ENCODE assay signal across 11 mouse cellular contexts in genomic region chr11:5009354-5010074, GRCm38 (mm10). TPM values are rescaled to one million over a fixed set of nuclear protein-coding genes. Genes with fewer than 3 reads are reported as not detected.
A peak's percentile ranks its signal among the peaks of the same experiment; 100 is the strongest.
DNase-seq lines count a peak whose midpoint lies in the region; ATAC-seq and TF ChIP-seq lines count a peak whose summit lies in the region.
"Had no signal": no experiment of that assay in that cellular context is flagged by ENCODE, and none has a peak within 500 bp of the region (broad histone marks: within the 10 kb centered on the region; RNA-seq: fewer than 3 reads in every experiment).

No protein-coding gene starts in this region.

- H3K4me1 ChIP-seq in lung, embryonic 14.5 days (ENCODE audit: insufficient read depth): no peaks in the 10 kb centered on the region
- peaks cover 6% of the 10 kb centered on the region; the same call in 1 of the 2 replicates for H3K4me1 ChIP-seq in bone marrow, adult 2 months (ENCODE audit: control insufficient read depth, insufficient read depth, low read length)
- H3K4me1 ChIP-seq in thymus, adult 2 months (replicated peaks; ENCODE audit: control insufficient read depth, insufficient read depth, low read length): no peaks in the 10 kb centered on the region; the same call in 1 of the 2 replicates
- H3K4me1 ChIP-seq: midbrain, embryonic 10.5 days had no signal

- H3K79me2 ChIP-seq in myocyte (ENCODE audit: control insufficient read depth, insufficient read depth): no peaks in the 10 kb centered on the region

- H3K9me3 ChIP-seq in lung, embryonic 14.5 days (ENCODE audit: low read depth, low read length): no peaks in the 10 kb centered on the region
- H3K9me3 ChIP-seq: midbrain, embryonic 10.5 days had no signal

- DNase-seq in lung, embryonic 14.5 days: no peak
- no peak for DNase-seq in lung, postnatal 36 days
- DNase-seq in cerebellum, postnatal 14 days: no peak
- DNase-seq in thymus, adult 2 months: no peak
- DNase-seq: heart, postnatal 36 days; thymus, postnatal 4 days had no signal

- ATAC-seq in lung, embryonic 14.5 days (ENCODE audit: insufficient read depth): no peak
- peak; percentile 81 for ATAC-seq in erythroid progenitor cell, adult 5-6 weeks (replicated peaks; ENCODE audit: low FRiP score, poor library complexity, severe bottlenecking)
- ATAC-seq: Patski had no signal

- H3K36me3 ChIP-seq in lung, embryonic 14.5 days (ENCODE audit: insufficient read depth): peaks cover 24% of the 10 kb centered on the region
- no peaks in the 10 kb centered on the region for H3K36me3 ChIP-seq in myocyte (ENCODE audit: control insufficient read depth, insufficient read depth)
- peaks cover 42% of the 10 kb centered on the region for H3K36me3 ChIP-seq in thymus, adult 2 months (ENCODE audit: control insufficient read depth, insufficient read depth, low read length)

- no peak overlapping the region for H3ac ChIP-seq in myocyte (ENCODE audit: control insufficient read depth, insufficient read length)

- no peak for TF ChIP-seq POLR2A in bone marrow, adult 2 months (IDR thresholded peaks at IDR 0.05; ENCODE audit: borderline replicate concordance, control insufficient read depth, low read depth, low read length)
- no peak for TF ChIP-seq POLR2A in myocyte (IDR thresholded peaks at IDR 0.05; ENCODE audit: insufficient read length, low read depth)
- no peak for TF ChIP-seq POLR2A in thymus, adult 2 months (IDR thresholded peaks at IDR 0.05; ENCODE audit: control insufficient read depth, extremely low read depth, insufficient read depth, low read length, poor library complexity)

- no peak overlapping the region for H3K4me3 ChIP-seq in lung, embryonic 14.5 days (ENCODE audit: low read depth, low read length)
- H3K4me3 ChIP-seq in bone marrow, adult 2 months (replicated peaks; ENCODE audit: control insufficient read depth, low read depth, low read length): peak overlapping the region; percentile 42
- no peak overlapping the region for H3K4me3 ChIP-seq in myocyte
- no peak overlapping the region for H3K4me3 ChIP-seq in thymus, adult 2 months (ENCODE audit: control insufficient read depth, insufficient read depth, low read length)
- H3K4me3 ChIP-seq: midbrain, embryonic 10.5 days had no signal

- H3K4me2 ChIP-seq in lung, embryonic 14.5 days: no peak overlapping the region
- peak overlapping the region; percentile 83 for H3K4me2 ChIP-seq in myocyte (ENCODE audit: low read depth)

- no peak overlapping the region for H3K9ac ChIP-seq in lung, embryonic 14.5 days

- 72% methylated on average over 3 of the region's 3 CpGs for WGBS in lung, embryonic 14.5 days
- 64% methylated on average over 3 of the region's 3 CpGs for WGBS in bone marrow, adult 2 months
- WGBS in thymus, adult 2 months: 93% methylated on average over 3 of the region's 3 CpGs

- TF ChIP-seq CTCF in lung, embryonic 14.5 days (IDR thresholded peaks at IDR 0.05; ENCODE audit: low read depth): no peak
- no peak for TF ChIP-seq CTCF in bone marrow, adult 2 months (IDR thresholded peaks at IDR 0.05; ENCODE audit: control insufficient read depth, insufficient read depth, low read length)
- no peak for TF ChIP-seq CTCF in thymus, adult 2 months (IDR thresholded peaks at IDR 0.05; ENCODE audit: borderline replicate concordance, control insufficient read depth, extremely low read depth, insufficient read depth, low read length, poor library complexity)

- H3K27me3 ChIP-seq in lung, embryonic 14.5 days (ENCODE audit: insufficient read depth, low read length): no peaks in the 10 kb centered on the region
- no peaks in the 10 kb centered on the region for H3K27me3 ChIP-seq in myocyte (ENCODE audit: control insufficient read depth, insufficient read depth, insufficient read length)
- H3K27me3 ChIP-seq in thymus, adult 2 months (ENCODE audit: control insufficient read depth, insufficient read depth, low read length): no peaks in the 10 kb centered on the region
- H3K27me3 ChIP-seq: Patski had no signal

- H3K27ac ChIP-seq in lung, embryonic 14.5 days (ENCODE audit: low read depth): peak overlapping the region; percentile 42; the same call in 1 of the 2 replicates
- H3K27ac ChIP-seq in bone marrow, adult 2 months (ENCODE audit: control insufficient read depth, insufficient read depth, low read depth, low read length, poor library complexity): peak overlapping the region; percentile 4; the same call in 1 of the 2 replicates
- no peak overlapping the region for H3K27ac ChIP-seq in thymus, adult 2 months (ENCODE audit: control insufficient read depth, insufficient read depth, low read length)
- H3K27ac ChIP-seq: midbrain, embryonic 10.5 days had no signal

TF ChIP-seq in myocyte, 11 proteins besides CTCF, POLR2A, EP300 and RAD21:
- TF ChIP-seq POLR2AphosphoS2 (IDR thresholded peaks at IDR 0.05; ENCODE audit: insufficient read length, low read depth): no peak
- TF ChIP-seq MYOD1 (IDR thresholded peaks at IDR 0.05; ENCODE audit: control insufficient read depth in 1 of 3, insufficient read length in 2 of 3, low read depth in 2 of 3): peak; percentile 36 to 60 (median 49)
- TF ChIP-seq SRF (IDR thresholded peaks at IDR 0.05; ENCODE audit: control insufficient read depth, insufficient read length, low read depth): no peak
- TF ChIP-seq E2F4 (IDR thresholded peaks at IDR 0.05; ENCODE audit: insufficient read depth): no peak
- no peak for TF ChIP-seq TCF12 (IDR thresholded peaks at IDR 0.05; ENCODE audit: insufficient read depth, poor library complexity, severe bottlenecking)
- no peak for TF ChIP-seq CEBPB (IDR thresholded peaks at IDR 0.05; ENCODE audit: insufficient read depth, poor library complexity, severe bottlenecking)
- TF ChIP-seq REST (IDR thresholded peaks at IDR 0.05; ENCODE audit: insufficient read depth, insufficient read length): no peak
- TF ChIP-seq MAX (IDR thresholded peaks at IDR 0.05; ENCODE audit: low read depth): no peak
- no peak for TF ChIP-seq USF1 (IDR thresholded peaks at IDR 0.05; ENCODE audit: low read depth)
- peak in 1 of 3 experiments; percentile 79 for TF ChIP-seq MYOG (IDR thresholded peaks at IDR 0.05; ENCODE audit: control insufficient read depth in 1 of 3, insufficient read depth in 1 of 3, insufficient read length in 2 of 3, low read depth in 2 of 3)
- TF ChIP-seq TCF3 (IDR thresholded peaks at IDR 0.05; ENCODE audit: insufficient read length, low read depth): no peak

RNA-seq across cellular contexts. Expression of gene Ap1b1, which starts 22.9 kb away (rescaled TPM):
- 45.6 and 48.9 TPM in 2 replicates for polyA plus RNA-seq in lung, embryonic 14.5 days (2014; fragmentation: Nextera tagmentation; extraction: Ambion mirVana)
- 75.4 and 99.1 TPM in 2 replicates for polyA plus RNA-seq in bone marrow, adult 2 months (2011; ENCODE audit: insufficient read depth, insufficient read length, low replicate concordance, missing spikeins)
- 42.8 and 126 TPM in 2 replicates for total RNA-seq in erythroid progenitor cell, adult 5-6 weeks (2015; ENCODE audit: low replicate concordance)
- total RNA-seq in erythroid progenitor cell, adult 5-6 weeks (2017; ENCODE audit: low replicate concordance): 91.6 and 103 TPM in 2 replicates
- polyA plus RNA-seq in myocyte (2012; fragmentation: generic; extraction: Trizol): 55.6 TPM
- polyA plus RNA-seq in thymus, adult 2 months (2012; rRNA removed): 129 and 140 TPM in 2 replicates

RNA-seq across cellular contexts. Expression of gene Rasl10a, which starts 48.4 kb away (rescaled TPM):
- polyA plus RNA-seq in lung, embryonic 14.5 days (2014; fragmentation: Nextera tagmentation; extraction: Ambion mirVana): 0.75 and 0.78 TPM in 2 replicates
- polyA plus RNA-seq in bone marrow, adult 2 months (2011; ENCODE audit: insufficient read depth, insufficient read length, low replicate concordance, missing spikeins): 6.6 TPM in 1 of 2 replicates, not detected in the other
- total RNA-seq in erythroid progenitor cell, adult 5-6 weeks (2015; ENCODE audit: low replicate concordance): not detected in 2 replicates
- total RNA-seq in erythroid progenitor cell, adult 5-6 weeks (2017; ENCODE audit: low replicate concordance): 1.5 TPM in 1 of 2 replicates, not detected in the other
- polyA plus RNA-seq in myocyte (2012; fragmentation: generic; extraction: Trizol): 1.4 TPM
- polyA plus RNA-seq in thymus, adult 2 months (2012; rRNA removed): 5.1 and 6.5 TPM in 2 replicates

RNA-seq across cellular contexts. Expression of gene Gas2l1, which starts 55.6 kb away (rescaled TPM):
- 33.2 and 36.3 TPM in 2 replicates for polyA plus RNA-seq in lung, embryonic 14.5 days (2014; fragmentation: Nextera tagmentation; extraction: Ambion mirVana)
- polyA plus RNA-seq in bone marrow, adult 2 months (2011; ENCODE audit: insufficient read depth, insufficient read length, low replicate concordance, missing spikeins): 40.2 and 78.2 TPM in 2 replicates
- 0.42 and 2.2 TPM in 2 replicates for total RNA-seq in erythroid progenitor cell, adult 5-6 weeks (2015; ENCODE audit: low replicate concordance)
- total RNA-seq in erythroid progenitor cell, adult 5-6 weeks (2017; ENCODE audit: low replicate concordance): 1.7 TPM in 1 of 2 replicates, not detected in the other
- 69.3 TPM for polyA plus RNA-seq in myocyte (2012; fragmentation: generic; extraction: Trizol)
- 24.9 and 27.3 TPM in 2 replicates for polyA plus RNA-seq in thymus, adult 2 months (2012; rRNA removed)
